Mouse (Mus musculus) spleen, adult 2 months (tissue): ENCODE measurements around the gene Lsm4. TPM values are rescaled to one million over a fixed set of nuclear protein-coding genes. Genes with fewer than 3 reads are reported as not detected.

Experiments used
- DNase-seq, 2 experiments: peaks; one replicate each; pipeline versions ENCODE4 v3.0.0 to v3.0.0-alpha.2; 2012 to 2021; ENCODE audit warnings: low spot score in 2 of 2, low read depth in 1 of 2
- H3K27ac ChIP-seq: fragments of 200-500 bp; 2 replicates; pipeline ENCODE4 v1.5.1; 2012; ENCODE audit warnings: low read length, inconsistent platforms; ENCODE audit not compliant: insufficient read depth
- H3K27me3 ChIP-seq: fragments of 200-500 bp; 2 replicates; pipeline ENCODE4 v1.6.1; 2012; ENCODE audit warnings: mild to moderate bottlenecking, moderate library complexity, low read length, inconsistent platforms; ENCODE audit not compliant: control insufficient read depth, insufficient read depth
- H3K36me3 ChIP-seq: fragments of 200-500 bp; 2 replicates; pipeline ENCODE4 v1.6.1; 2012; ENCODE audit warnings: mild to moderate bottlenecking, low read length, inconsistent platforms; ENCODE audit not compliant: control insufficient read depth, insufficient read depth
- H3K4me1 ChIP-seq: fragments of 200-500 bp; 2 replicates; pipeline ENCODE4 v1.6.1; 2011; ENCODE audit warnings: inconsistent platforms; ENCODE audit not compliant: control insufficient read depth, insufficient read depth, insufficient read length
- H3K4me3 ChIP-seq: fragments of 200-500 bp; 2 replicates; pipeline ENCODE4 v1.5.1; 2011; ENCODE audit warnings: mild to moderate bottlenecking, inconsistent platforms; ENCODE audit not compliant: insufficient read depth, insufficient read length; ENCODE audit errors: extremely low read depth
- CTCF ChIP-seq: fragments of 200-500 bp; IDR thresholded peaks from 2 replicates; pipeline ENCODE4 v1.5.1; 2011; ENCODE audit warnings: mild to moderate bottlenecking, inconsistent platforms; ENCODE audit not compliant: insufficient read depth, insufficient read length, insufficient replicate concordance; ENCODE audit errors: extremely low read depth
- POLR2A ChIP-seq: fragments of 200-500 bp; IDR thresholded peaks from 2 replicates; pipeline ENCODE4 v1.6.1; 2011; ENCODE audit warnings: low read depth, low read length, inconsistent platforms
- WGBS: fragments of 180-500 bp; shearing (Covaris S2); methylation state at CpG from one replicate; pipeline ENCODE4 v1.1.7; 2018; 5-methylcytosine and 5-hydroxymethylcytosine counted together
- polyA plus RNA-seq: library from polyadenylated mRNA; depleted of rRNA; stranded (reverse); fragments of >200 nt; gene quantifications from 2 replicates; pipeline ENCODE4 v1.2.3, GENCODE M21; 2012

Lsm4 gene
- polyA plus RNA-seq, 1 experiment, result 109 TPM

GRCm38 (mm10) chr8:70703287-70703686 lies 30.2 kb downstream of the Lsm4 start, which contains the start of gene Iqcn:
TSS of gene Iqcn (plus strand) at chr8:70703457.
- Histone ChIP-seq H3K4me1 (peaks cover 10% of the 10 kb centered on the region; the same call in 1 of the 2 replicates), H3K27me3 (no peaks in the 10 kb centered on the region), H3K27ac (no peak within 1 kb of the TSS), H3K36me3 (peaks cover 11% of the 10 kb centered on the region), H3K4me3 (no peak within 1 kb of the TSS)
- 95% methylated on average over 3 of the region's 3 CpGs for WGBS
- TF ChIP-seq POLR2A (no peak), CTCF (no peak)
- no peak for DNase-seq

GRCm38 (mm10) chr8:70708281-70708680 lies 35.2 kb downstream of the Lsm4 start:
- no peak for DNase-seq
- no peak for TF ChIP-seq CTCF
- TF ChIP-seq POLR2A, result no peak
- Histone ChIP-seq H3K27ac (no peak overlapping the region), H3K4me1 (no peaks in the 10 kb centered on the region), H3K36me3 (no peaks in the 10 kb centered on the region), H3K4me3 (no peak overlapping the region), H3K27me3 (no peaks in the 10 kb centered on the region)
- 81% methylated on average over 14 of the region's 14 CpGs for WGBS

- WGBS, result 94% methylated on average over 9 of the region's 9 CpGs
- DNase-seq, result no peak
- no peaks in the 10 kb centered on the region for H3K4me1 ChIP-seq
These were observed 36.7 kb downstream of the Lsm4 start for GRCm38 (mm10) chr8:70709794-70710193.

GRCm38 (mm10) chr8:70710296-70710695 lies 37.2 kb downstream of the Lsm4 start:
- H3K4me3 ChIP-seq, result no peak overlapping the region
- DNase-seq, result no peak
- WGBS, result 96% methylated on average over 1 of the region's 1 CpGs
- no peaks in the 10 kb centered on the region for H3K4me1 ChIP-seq
- TF ChIP-seq POLR2A, result no peak
- TF ChIP-seq CTCF, result no peak
- no peaks in the 10 kb centered on the region for H3K36me3 ChIP-seq
- no peak overlapping the region for H3K27ac ChIP-seq
- H3K27me3 ChIP-seq, result no peaks in the 10 kb centered on the region

More at GRCm38 (mm10) chr8:70709794-70710193, 36.7 kb downstream of the Lsm4 start:
- Histone ChIP-seq H3K36me3 (no peaks in the 10 kb centered on the region), H3K4me3 (no peak overlapping the region), H3K27ac (no peak overlapping the region), H3K27me3 (no peaks in the 10 kb centered on the region)
- no peak for TF ChIP-seq CTCF
- no peak for TF ChIP-seq POLR2A

GRCm38 (mm10) chr8:70711041-70711440 lies 38.0 kb downstream of the Lsm4 start:
- DNase-seq, result no peak
- Histone ChIP-seq H3K27ac (no peak overlapping the region), H3K4me1 (no peaks in the 10 kb centered on the region), H3K27me3 (no peaks in the 10 kb centered on the region), H3K4me3 (no peak overlapping the region), H3K36me3 (no peaks in the 10 kb centered on the region)
- WGBS, result 86% methylated on average over 11 of the region's 11 CpGs
- TF ChIP-seq CTCF (no peak), POLR2A (no peak)

- H3K4me3 ChIP-seq, result no peak overlapping the region
- TF ChIP-seq CTCF, result no peak
- no peak for TF ChIP-seq POLR2A
- 86% methylated on average over 7 of the region's 7 CpGs for WGBS
- no peaks in the 10 kb centered on the region for H3K36me3 ChIP-seq
- DNase-seq, result no peak
- no peak overlapping the region for H3K27ac ChIP-seq
- no peaks in the 10 kb centered on the region for H3K27me3 ChIP-seq
- H3K4me1 ChIP-seq, result peaks cover 3% of the 10 kb centered on the region
These were observed 40.9 kb downstream of the Lsm4 start for GRCm38 (mm10) chr8:70713991-70714390.

- Histone ChIP-seq H3K4me1 (peaks cover 3% of the 10 kb centered on the region), H3K27ac (no peak overlapping the region), H3K4me3 (no peak overlapping the region), H3K36me3 (no peaks in the 10 kb centered on the region), H3K27me3 (no peaks in the 10 kb centered on the region)
- WGBS, result 79% methylated on average over 2 of the region's 2 CpGs
- TF ChIP-seq POLR2A, result no peak
- TF ChIP-seq CTCF, result no peak
- DNase-seq, result no peak
These were observed 42.0 kb downstream of the Lsm4 start for GRCm38 (mm10) chr8:70715086-70715485.
